Mouse (Mus musculus): ENCODE data around the gene Plekhm2.

Plekhm2 gene

DNA sequence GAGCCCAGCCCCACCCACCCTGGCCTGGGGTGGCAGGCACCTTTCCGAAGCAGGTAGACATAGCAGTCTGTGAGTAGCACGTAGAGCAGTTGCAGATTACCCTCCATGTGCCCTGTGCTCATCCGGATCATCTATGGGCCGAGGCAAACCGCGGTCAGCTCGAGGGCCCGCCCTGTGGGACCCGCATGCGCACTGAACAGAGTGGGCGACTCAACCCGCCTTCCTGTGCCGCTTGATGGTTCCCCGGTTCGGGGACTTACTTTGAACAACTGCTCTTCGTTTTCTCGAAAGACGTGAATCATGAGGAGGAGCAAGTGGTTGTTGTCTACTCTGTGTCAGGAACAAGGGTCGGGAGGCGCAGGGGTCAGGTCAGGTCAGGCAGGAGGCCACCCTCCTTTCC lies 33.4 kb downstream of the Plekhm2 start:
- no peak for DNase-seq (ENCODE audit: low spot score)

DNA sequence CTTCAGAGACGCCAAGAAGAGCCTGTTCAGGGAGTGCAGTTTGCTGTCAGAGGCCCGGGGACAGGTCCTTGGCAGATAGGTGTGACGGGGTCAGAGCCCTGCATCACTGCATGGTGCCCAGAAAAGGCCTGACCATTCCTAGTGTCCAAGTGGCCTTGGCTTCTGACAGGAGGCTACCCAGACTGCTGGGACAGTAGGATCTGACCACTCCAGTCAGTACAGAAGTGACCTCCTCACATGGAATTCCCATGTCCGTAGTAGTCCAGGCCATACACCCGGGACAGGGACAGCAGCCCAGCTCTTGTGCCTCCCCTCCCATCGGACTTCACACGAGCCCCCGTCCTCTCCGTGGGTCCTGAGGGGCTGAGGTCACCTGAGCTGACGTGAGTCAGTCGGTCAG lies 34.7 kb downstream of the Plekhm2 start:
- DNase-seq (ENCODE audit: low spot score): no peak

DNA sequence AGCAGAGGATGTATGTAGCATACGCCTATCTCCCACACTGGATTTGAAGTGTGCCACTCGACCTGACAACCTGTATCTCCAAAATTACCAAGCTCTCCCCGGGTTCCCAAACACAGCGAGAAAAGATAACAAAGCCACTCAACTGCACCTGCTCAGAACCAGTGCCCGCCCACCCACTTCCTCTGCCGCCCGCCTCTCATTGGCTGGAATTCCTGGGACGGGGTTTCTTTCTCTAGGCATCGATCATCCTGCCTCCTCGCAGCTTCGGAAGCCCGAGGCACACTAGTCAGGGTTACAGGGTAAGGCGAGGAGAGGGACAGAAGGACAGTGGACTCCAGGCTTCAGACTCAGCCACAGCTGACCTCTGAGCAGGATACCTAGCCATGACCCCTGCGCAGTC lies 36.0 kb downstream of the Plekhm2 start:
- no peak for DNase-seq (ENCODE audit: low spot score)

DNA sequence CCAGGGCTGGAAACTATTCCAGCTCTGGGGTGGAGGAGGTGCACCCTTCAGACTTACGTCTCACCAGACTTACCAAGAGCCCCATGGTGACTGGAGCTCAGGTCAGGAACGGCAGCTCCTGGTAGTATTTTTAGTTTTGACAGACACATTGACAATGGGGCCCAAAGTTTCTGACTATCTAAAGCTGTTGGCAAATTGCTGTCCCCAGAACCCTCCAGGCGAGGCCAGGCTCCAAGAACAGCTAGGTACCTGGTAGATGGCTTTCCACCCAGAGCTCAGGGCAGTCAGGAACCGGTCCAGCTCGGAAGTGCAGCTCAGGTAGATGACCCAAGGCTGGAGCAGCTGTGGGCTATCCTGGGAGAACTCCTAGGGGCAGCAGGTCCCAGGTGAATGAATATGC lies 37.2 kb downstream of the Plekhm2 start:
- no peak for DNase-seq (ENCODE audit: low spot score)

- no peak for DNase-seq (ENCODE audit: low spot score)
Measured at GRCm38 (mm10) chr4:141625774-141626550, 38.7 kb downstream of the Plekhm2 start.

DNA sequence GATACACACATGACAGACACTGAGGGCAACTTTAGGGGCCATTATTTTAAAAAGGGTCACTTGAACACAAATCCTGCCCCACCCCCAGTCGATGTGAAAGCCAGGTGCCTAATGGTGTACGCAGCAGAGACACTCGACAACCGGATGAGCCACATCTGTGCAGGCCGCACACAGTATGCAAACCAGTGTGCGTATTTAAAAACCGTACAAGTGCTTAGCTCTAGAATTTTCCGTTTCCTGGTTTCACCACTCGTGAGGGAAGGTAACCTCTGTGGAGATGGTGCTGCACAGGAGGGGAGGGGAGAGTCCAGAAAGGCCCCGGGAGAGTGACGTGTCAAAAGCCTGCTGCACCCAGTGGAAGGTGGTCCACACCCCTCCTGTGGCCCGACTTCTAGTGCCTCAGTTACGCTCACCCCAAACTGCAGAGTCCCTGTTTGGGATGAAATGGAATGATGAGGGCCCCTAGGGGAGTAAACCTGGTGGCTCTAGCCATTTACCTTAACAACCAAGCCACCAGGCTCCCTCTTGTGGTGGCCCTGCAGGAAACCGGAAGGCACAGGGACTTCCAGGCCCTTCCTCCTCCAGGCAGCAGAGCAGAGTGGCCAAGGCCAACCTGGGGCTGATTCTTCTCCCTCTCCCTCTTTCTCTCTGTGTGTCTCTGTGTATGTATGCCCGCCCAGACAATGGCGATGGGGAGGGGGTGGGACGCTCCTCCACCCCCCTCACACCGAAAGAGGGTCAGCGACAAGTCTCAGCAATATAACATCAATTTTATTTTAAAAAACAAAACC lies 39.5 kb downstream of the Plekhm2 start:
- DNase-seq (ENCODE audit: low spot score): no peak

GRCm38 (mm10) chr4:141624134-141624533 lies 40.6 kb downstream of the Plekhm2 start:
- no peak for DNase-seq (ENCODE audit: low spot score)

DNA sequence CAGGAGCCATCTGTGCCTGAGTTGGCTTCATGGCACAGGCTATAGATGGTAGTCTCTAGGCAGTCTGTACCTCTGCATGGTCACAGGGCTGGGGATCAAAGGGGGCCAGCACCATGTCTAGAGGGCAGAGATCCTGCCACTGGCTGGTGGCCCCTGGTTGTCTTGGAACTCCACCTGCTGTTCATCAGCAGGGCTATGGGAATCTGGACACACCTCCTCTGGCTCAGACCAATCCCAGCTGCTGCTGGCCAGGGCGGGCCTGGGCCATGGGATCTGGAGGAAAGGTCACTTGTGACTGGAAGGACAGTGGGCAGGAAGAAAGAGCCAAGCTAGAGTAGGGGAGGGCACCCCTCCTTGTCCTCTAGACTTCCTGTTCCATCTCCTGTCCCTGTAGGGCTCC lies 41.0 kb downstream of the Plekhm2 start, which contains the start of gene Slc25a34:
Gene Slc25a34 (minus strand): TSS at position 156 of the 400 bp plus-strand sequence.
- DNase-seq (ENCODE audit: low spot score): peak; percentile 72

GRCm38 (mm10) chr4:141623037-141623436 lies 41.7 kb downstream of the Plekhm2 start:
- no peak for DNase-seq (ENCODE audit: low spot score)

GRCm38 (mm10) chr4:141622580-141622979 lies 42.1 kb downstream of the Plekhm2 start:
- no peak for DNase-seq (ENCODE audit: low spot score)

GRCm38 (mm10) chr4:141622091-141622490 lies 42.6 kb downstream of the Plekhm2 start:
- DNase-seq (ENCODE audit: low spot score): no peak

- no peak for DNase-seq (ENCODE audit: low spot score)
Measured at GRCm38 (mm10) chr4:141621297-141621696, 43.4 kb downstream of the Plekhm2 start.

DNA sequence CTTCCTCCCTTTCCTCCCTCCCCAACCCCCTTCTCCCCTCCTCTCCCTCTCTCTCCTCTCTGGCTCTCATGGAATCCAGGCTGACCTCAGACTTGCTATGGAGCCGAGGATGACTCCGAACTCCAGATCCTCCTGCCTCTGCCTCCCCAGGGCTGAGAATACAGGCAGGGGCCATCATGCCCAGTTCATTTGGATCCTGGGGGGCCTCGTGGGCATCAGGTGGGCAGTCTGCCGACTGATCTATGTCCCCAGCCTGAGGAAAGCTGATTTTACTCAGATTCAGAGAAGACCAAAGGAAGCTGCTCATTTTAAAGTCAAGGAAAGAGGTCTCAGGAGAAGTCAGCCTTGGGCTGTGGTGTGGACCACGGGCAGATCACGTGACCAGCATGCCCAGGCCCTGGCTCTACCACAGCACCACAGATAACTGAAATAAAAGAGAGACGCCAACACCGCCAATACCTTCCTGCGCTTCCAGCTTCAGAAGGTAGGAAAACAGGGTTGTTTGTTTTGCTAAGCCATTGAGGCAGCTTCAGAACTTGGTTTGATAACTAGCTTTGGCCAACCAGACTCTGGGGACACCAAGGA lies 45.3 kb downstream of the Plekhm2 start:
- no peak for DNase-seq (ENCODE audit: low spot score)

GRCm38 (mm10) chr4:141618565-141619243 lies 46.0 kb downstream of the Plekhm2 start, which contains the start of gene Tmem82:
Gene Tmem82, minus strand, starts transcription at chr4:141618633.
- DNase-seq (ENCODE audit: low spot score): peak; percentile 59

GRCm38 (mm10) chr4:141617863-141618564 lies 46.7 kb downstream of the Plekhm2 start:
- DNase-seq (ENCODE audit: low spot score): no peak

GRCm38 (mm10) chr4:141617299-141617698 lies 47.4 kb downstream of the Plekhm2 start:
- DNase-seq (ENCODE audit: low spot score): peak; percentile 82

GRCm38 (mm10) chr4:141616811-141617210 lies 47.9 kb downstream of the Plekhm2 start:
- no peak for DNase-seq (ENCODE audit: low spot score)

- no peak for DNase-seq (ENCODE audit: low spot score)
Measured at GRCm38 (mm10) chr4:141614946-141615345, 49.8 kb downstream of the Plekhm2 start.

DNA sequence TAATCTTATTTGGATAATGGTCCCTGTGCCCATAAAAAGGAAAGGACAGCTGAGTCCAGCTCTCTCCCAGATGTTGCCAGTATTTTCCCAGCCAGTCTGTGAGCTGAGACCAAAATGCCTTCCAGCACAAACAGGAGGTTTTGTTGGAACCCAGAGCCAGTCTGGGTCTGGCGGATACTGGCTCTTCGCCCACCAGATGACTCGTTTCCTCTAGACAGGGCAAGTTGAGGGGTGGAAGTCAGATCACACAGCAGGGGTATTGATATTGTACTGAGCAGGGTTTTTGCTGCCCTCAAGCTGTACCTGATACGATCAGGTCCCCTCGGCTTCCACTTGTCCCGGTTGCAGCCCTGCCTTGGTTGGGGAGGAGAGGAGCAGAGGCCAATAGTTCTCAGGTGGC lies 55.2 kb downstream of the Plekhm2 start:
- DNase-seq (ENCODE audit: low spot score): no peak

GRCm38 (mm10) chr4:141605861-141606260 lies 58.8 kb downstream of the Plekhm2 start, which contains the start of gene Fblim1:
Gene Fblim1, minus strand, starts transcription at chr4:141606096.
- DNase-seq (ENCODE audit: low spot score): no peak

- DNase-seq (ENCODE audit: low spot score): no peak
Measured at GRCm38 (mm10) chr4:141605421-141605820, 59.3 kb downstream of the Plekhm2 start.

Data from ovary, postnatal 36 days (tissue).